Mouse (Mus musculus) lung, embryonic 16.5 days (tissue): ENCODE measurements at regions not wholly inside any gene's neighbourhood (a gene's known extent, or its start where the extent isn't known, plus 50 kb on each side); places are given as distances from the start of the nearest gene placed in this dataset.

Experiments used
- ATAC-seq: fragments of 200-750 bp; cut with Nextera tagmentation; 2 replicates; pipeline ENCODE4 v1.8.0; 2017; ENCODE audit warnings: low read depth, mild to moderate bottlenecking, moderate library complexity
- H3K27ac ChIP-seq: fragments of 300-500 bp; sonication (generic); 2 replicates; pipeline ENCODE4 v1.5.1; 2014; ENCODE audit warnings: mild to moderate bottlenecking, control low read depth, low read length
- H3K27me3 ChIP-seq: fragments of 300-500 bp; sonication (generic); 2 replicates; pipeline ENCODE4 v1.6.1; 2014; ENCODE audit warnings: low read depth, low read length, mixed read lengths; ENCODE audit not compliant: control insufficient read depth, insufficient read depth
- H3K36me3 ChIP-seq: fragments of 300-500 bp; sonication (generic); 2 replicates; pipeline ENCODE4 v1.6.1; 2014; ENCODE audit warnings: low read length; ENCODE audit not compliant: control insufficient read depth, insufficient read depth
- H3K4me1 ChIP-seq: fragments of 300-500 bp; sonication (generic); replicated peaks from 2 replicates; pipeline ENCODE4 v1.6.1; 2014; ENCODE audit warnings: low read length, mixed read lengths; ENCODE audit not compliant: control insufficient read depth, insufficient read depth
- H3K4me2 ChIP-seq: fragments of 300-500 bp; sonication (generic); 2 replicates; pipeline ENCODE4 v1.6.1; 2014; ENCODE audit warnings: low read depth, low read length, control low read depth
- H3K4me3 ChIP-seq: fragments of 300-500 bp; sonication (generic); 2 replicates; pipeline ENCODE4 v1.5.1; 2014; ENCODE audit warnings: mild to moderate bottlenecking, low read length, control low read depth
- H3K9ac ChIP-seq: fragments of 300-500 bp; sonication (generic); 2 replicates; pipeline ENCODE4 v1.6.1; 2014; ENCODE audit warnings: low read length, control low read depth
- H3K9me3 ChIP-seq: fragments of 300-500 bp; sonication (generic); 2 replicates; pipeline ENCODE4 v1.6.1; 2016; ENCODE audit warnings: low read length; ENCODE audit not compliant: control insufficient read depth
- whole genome bisulfite sequencing: fragments of 180-500 bp; shearing (Covaris S2); extraction: QIAGEN DNeasy Blood & Tissue Kit; methylation state at CpG from one replicate; pipeline ENCODE4 v1.1.7; 2014; 5-methylcytosine and 5-hydroxymethylcytosine counted together

DNA sequence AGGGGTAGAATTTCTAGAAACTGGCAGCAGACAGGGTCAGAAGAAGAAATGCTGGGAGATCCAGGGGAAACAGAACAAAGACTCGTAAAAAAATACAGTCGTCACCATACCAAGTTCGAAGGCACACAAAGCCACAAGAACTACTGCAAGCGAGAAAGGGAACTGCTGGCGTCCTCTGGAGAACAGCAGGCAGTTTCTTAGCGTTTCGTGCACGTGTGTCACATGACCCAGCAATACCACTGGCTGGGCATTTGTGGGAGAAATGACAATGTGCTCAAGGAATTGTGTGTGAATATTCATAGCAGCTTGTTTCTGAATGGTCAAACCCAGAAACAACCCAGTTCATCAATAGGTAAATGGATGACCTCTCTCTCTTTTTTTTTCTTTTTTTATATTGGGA lies 211.5 kb upstream of the Peli2 start:
- Histone ChIP-seq H3K9me3 (no peaks in the 10 kb centered on the region), H3K4me3 (no peak overlapping the region), H3K4me2 (no peak overlapping the region), H3K27ac (no peak overlapping the region), H3K36me3 (no peaks in the 10 kb centered on the region), H3K9ac (no peak overlapping the region), H3K27me3 (no peaks in the 10 kb centered on the region), H3K4me1 (no peaks in the 10 kb centered on the region; the same call in 1 of the 2 replicates)
- no peak for ATAC-seq
- WGBS = 61% methylated on average over 8 of the region's 8 CpGs

DNA sequence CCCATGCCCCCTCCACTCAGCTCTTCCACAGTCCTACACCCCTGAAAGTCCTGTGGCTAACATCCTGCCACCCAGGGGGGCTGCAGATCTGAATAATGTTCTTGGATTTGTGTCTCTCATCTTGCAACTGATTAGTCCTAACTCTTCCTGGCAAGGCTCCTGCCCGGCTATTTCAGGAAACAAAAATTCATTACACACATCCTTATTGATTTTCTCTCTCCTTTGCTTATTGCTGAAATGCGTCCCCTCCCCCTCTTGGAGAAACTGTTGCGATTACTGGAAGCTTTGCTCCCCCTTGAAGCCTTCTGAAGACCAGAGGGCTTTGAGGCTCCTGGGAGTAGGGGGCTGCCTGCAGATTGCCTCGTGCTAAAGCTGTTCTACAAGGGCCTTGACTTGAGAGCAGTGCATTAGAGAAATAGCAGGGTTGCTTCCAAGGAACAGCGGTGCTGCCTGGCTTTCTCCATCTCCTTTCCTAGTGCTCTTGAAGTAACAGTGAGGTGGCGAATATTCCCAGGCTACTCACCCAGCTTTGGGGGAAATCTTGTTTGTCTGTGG lies 209.8 kb upstream of the Peli2 start:
- Histone ChIP-seq H3K4me1 (no peaks in the 10 kb centered on the region; the same call in 1 of the 2 replicates), H3K27ac (no peak overlapping the region), H3K4me3 (no peak overlapping the region), H3K9me3 (no peaks in the 10 kb centered on the region), H3K9ac (no peak overlapping the region), H3K36me3 (no peaks in the 10 kb centered on the region), H3K4me2 (no peak overlapping the region), H3K27me3 (no peaks in the 10 kb centered on the region)
- ATAC-seq = no peak
- 44% methylated on average over 6 of the region's 6 CpGs for WGBS

DNA sequence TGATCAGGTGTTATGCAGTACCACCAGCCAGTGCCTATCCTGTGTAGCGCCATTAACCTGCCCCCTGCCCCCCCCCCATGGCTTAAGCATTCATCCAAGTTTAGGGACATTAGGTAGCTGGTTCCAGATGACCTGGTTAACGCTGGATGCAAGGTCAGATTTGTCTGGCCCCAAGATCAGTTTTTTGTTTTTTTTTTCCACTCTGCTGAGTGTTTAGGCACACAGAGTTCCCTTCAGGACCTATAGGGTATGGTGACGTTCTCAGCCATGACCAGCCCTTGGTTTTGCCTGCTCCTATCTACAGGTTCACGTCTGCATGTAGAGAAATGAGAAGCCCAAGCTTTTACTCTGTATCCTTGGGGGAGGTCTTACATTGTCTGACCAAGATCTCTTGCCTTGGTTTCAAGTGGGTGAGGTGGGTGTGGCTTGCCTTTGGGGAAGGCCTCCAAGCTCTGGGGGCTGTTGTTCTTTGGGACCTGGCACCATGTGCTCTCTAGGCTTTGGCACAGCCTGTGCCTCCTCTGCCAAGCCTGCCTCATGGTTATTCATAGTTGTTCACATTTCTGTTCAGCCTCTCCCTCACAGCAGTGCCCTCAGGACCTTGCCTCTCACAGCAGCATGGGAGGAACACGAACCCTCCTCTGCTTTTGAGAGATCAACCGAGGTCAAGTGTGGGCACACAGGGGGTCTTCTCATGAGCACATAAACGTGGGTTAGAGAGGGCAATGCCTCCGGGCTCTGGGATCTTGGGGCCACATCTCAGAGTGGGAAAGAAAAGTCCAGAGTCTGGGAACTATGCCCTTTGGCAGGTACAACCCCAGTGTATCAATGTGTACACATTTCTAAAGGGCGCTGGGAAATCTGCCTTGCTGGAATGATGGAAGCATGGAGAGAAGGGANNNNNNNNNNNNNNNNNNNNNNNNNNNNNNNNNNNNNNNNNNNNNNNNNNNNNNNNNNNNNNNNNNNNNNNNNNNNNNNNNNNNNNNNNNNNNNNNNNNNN lies 208.8 kb upstream of the Peli2 start:
- Histone ChIP-seq H3K36me3 (no peaks in the 10 kb centered on the region), H3K9ac (no peak overlapping the region), H3K27ac (no peak overlapping the region), H3K4me2 (no peak overlapping the region), H3K4me1 (no peaks in the 10 kb centered on the region; the same call in 1 of the 2 replicates), H3K4me3 (no peak overlapping the region), H3K27me3 (no peaks in the 10 kb centered on the region), H3K9me3 (no peaks in the 10 kb centered on the region)
- WGBS = 75% methylated on average over 9 of the region's 9 CpGs
- no peak for ATAC-seq

DNA sequence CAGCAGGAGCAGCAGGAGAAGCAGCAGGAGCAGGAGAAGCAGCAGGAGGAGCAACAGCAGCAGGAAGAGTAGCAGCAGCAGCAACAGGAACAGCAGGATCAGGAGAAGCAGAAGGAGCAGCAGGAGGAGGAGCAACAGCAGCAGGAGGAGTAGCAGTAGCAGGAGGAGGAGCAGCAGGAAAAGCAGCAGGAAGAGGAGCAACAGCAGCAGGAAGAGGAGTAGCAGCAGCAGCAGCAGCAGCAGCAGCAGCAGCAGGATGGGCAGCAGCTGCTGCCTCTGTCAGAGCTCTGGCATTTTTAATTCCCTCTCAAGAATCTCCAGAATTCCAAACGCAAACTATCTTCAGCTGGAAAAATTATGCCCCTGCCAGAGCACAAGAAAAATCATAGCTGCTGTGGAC lies 205.0 kb upstream of the Peli2 start:
- WGBS = 42% methylated on average over 1 of the region's 1 CpGs
- H3K27me3 ChIP-seq = no peaks in the 10 kb centered on the region
- H3K4me3 ChIP-seq = no peak overlapping the region
- H3K9ac ChIP-seq = no peak overlapping the region
- H3K4me2 ChIP-seq = no peak overlapping the region
- H3K9me3 ChIP-seq = no peaks in the 10 kb centered on the region
- no peaks in the 10 kb centered on the region for H3K36me3 ChIP-seq
- peak; percentile 43; the same call in 1 of the 2 replicates for ATAC-seq
- no peak overlapping the region for H3K27ac ChIP-seq
- no peaks in the 10 kb centered on the region; the same call in 1 of the 2 replicates for H3K4me1 ChIP-seq

DNA sequence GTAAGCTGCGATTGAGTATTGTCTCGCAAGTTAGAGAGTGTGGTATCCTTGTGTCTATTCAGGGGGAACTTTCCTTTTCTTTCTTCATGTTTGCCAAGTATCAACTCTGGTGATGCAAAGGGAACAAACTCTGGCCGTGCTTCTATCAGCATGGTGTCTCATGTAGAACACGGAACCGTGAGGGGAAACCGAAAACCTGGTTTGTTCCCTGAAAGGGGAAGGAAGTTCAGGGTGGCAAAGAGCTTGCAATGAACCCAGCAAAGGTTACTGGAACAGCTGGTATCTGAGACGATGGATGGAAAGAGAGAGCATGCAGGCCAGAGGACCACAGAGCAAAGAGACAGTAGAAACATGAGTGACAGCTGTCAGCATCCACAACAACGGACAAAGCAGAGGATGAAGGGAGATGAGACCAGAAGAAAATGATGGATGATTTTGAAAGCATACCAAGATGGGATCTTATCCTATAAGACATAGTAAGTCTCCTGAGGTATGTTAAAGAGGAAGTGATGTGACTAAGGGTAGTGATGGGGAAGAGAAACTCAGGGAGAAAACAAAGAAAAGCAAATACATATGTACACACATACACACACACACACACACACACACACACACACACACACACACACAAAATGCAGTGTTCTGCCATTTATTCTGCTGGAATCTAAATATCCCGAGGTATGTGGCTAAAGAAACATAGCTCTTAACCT lies 199.8 kb upstream of the Peli2 start:
- WGBS = 91% methylated on average over 9 of the region's 9 CpGs

GRCm38 (mm10) chr14:47921811-47922277 lies 198.8 kb upstream of the Peli2 start:
- Histone ChIP-seq H3K36me3 (no peaks in the 10 kb centered on the region), H3K4me1 (no peaks in the 10 kb centered on the region), H3K9me3 (no peaks in the 10 kb centered on the region), H3K9ac (no peak overlapping the region), H3K27me3 (no peaks in the 10 kb centered on the region), H3K4me2 (no peak overlapping the region), H3K27ac (no peak overlapping the region), H3K4me3 (no peak overlapping the region)
- ATAC-seq = no peak
- WGBS = 55% methylated on average over 10 of the region's 10 CpGs

More for the DNA sequence above, 199.8 kb upstream of the Peli2 start:
- ATAC-seq = no peak
- H3K4me3 ChIP-seq = no peak overlapping the region
- H3K4me1 ChIP-seq = no peaks in the 10 kb centered on the region
- H3K4me2 ChIP-seq = no peak overlapping the region
- H3K27ac ChIP-seq = no peak overlapping the region
- no peaks in the 10 kb centered on the region for H3K36me3 ChIP-seq
- no peak overlapping the region for H3K9ac ChIP-seq
- H3K9me3 ChIP-seq = no peaks in the 10 kb centered on the region
- H3K27me3 ChIP-seq = no peaks in the 10 kb centered on the region

GRCm38 (mm10) chr14:47926416-47926815 lies 194.2 kb upstream of the Peli2 start:
- Histone ChIP-seq H3K4me1 (no peaks in the 10 kb centered on the region), H3K27me3 (no peaks in the 10 kb centered on the region), H3K27ac (no peak overlapping the region), H3K4me2 (no peak overlapping the region), H3K9me3 (no peaks in the 10 kb centered on the region), H3K9ac (no peak overlapping the region), H3K4me3 (no peak overlapping the region), H3K36me3 (no peaks in the 10 kb centered on the region)
- 90% methylated on average over 3 of the region's 3 CpGs for WGBS
- no peak for ATAC-seq

DNA sequence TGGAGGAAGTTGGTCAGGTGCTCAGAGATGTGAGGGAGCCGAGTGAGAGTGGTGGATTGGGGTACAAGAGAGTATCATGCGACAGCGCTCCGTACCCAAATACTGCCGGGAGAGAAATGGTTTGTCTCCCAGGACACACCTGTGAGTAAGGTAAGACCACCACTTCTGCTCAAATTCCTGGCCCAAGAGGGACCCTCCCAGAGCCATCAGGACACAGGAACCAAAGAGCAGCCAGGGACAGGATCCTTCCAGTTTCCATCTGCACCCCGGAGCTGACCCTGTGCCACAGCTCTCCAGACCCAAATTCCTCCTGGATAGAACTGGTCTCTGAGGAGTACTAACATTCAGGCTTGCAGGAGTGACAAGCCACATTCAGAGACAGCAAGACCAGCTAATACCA lies 185.2 kb upstream of the Peli2 start:
- Histone ChIP-seq H3K4me3 (no peak overlapping the region), H3K27ac (no peak overlapping the region), H3K36me3 (no peaks in the 10 kb centered on the region), H3K9ac (no peak overlapping the region), H3K4me1 (peaks cover 5% of the 10 kb centered on the region; the same call in 1 of the 2 replicates), H3K9me3 (no peaks in the 10 kb centered on the region), H3K27me3 (no peaks in the 10 kb centered on the region), H3K4me2 (no peak overlapping the region)
- 92% methylated on average over 6 of the region's 6 CpGs for WGBS
- ATAC-seq = no peak
